Comparison of ENCODE assay signal across 8 mouse cellular contexts in the genomic region with DNA sequence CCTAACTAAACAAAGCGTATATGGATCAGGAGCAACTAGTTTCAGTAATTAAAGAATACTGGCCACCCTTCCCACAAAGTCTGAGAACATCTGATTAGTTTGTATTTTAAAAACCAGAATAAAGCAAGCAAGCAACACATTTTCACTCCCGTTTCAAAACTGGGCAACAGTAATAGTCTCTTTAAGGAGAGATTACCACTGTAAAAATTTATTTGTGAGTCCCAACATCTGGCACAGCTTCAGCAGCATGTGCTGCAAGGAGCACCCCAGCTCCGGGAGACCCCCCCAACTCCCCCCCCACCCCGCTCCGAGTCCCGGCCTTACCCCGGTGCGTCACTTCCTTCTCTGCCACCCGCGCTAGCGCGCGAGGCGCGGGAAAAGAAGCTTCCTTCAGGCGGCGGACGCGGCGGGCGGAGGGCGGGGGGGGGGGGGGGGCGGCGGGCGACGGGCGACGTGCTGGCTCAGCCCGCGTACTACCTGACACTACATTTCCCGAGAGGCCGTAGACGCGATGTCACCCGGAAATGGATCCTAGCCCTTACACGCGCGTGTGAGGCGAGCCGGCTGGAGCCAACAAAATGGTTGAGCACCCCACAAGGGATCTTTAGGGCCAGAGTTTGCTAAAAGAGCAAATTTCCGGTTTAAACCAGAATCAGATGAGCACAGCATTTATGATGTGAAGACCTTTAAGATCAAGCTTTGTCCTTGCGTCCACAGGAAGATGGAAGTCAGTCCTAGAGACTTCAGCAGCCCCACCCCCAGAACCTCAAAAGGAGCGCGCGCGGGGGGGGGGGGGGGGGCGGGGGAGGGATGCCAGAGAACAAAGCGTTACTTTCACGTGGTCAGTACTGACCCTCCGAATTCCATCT. TPM values are rescaled to one million over a fixed set of nuclear protein-coding genes. Genes with fewer than 3 reads are reported as not detected.
DNase-seq lines count a peak whose midpoint lies in the region; ATAC-seq lines count a peak whose summit lies in the region.

No protein-coding gene starts in this region.

- H3K27me3 ChIP-seq in hindbrain, embryonic 15.5 days = no peaks in the 10 kb centered on the region

- H3K36me3 ChIP-seq in hindbrain, embryonic 15.5 days = 0 out of 2 replicates have a peak, but pooled peaks cover 3% of the 10 kb centered on the region

- peak overlapping the region; percentile 62 for H3K4me2 ChIP-seq in hindbrain, embryonic 15.5 days

- H3K27ac ChIP-seq in hindbrain, embryonic 15.5 days (replicated peaks) = peak overlapping the region; percentile 89

- H3K9me3 ChIP-seq in hindbrain, embryonic 15.5 days = no peaks in the 10 kb centered on the region

- peak overlapping the region; percentile 47 for H3K4me3 ChIP-seq in hindbrain, embryonic 15.5 days

- ATAC-seq in hindbrain, embryonic 15.5 days (ENCODE audit: low FRiP score, low read depth) = peak; percentile 98

- 1% methylated on average over 23 of the region's 50 CpGs for WGBS in hindbrain, embryonic 15.5 days

- peak; percentile 70 for DNase-seq in R1 (ENCODE audit: low read depth, low spot score)
- DNase-seq in cerebellum, postnatal 25 days = peak; percentile 82 to 85
- DNase-seq in frontal cortex, postnatal 36 days (ENCODE audit: low spot score in 2 of 2) = peak; percentile 81 to 85
- peak; percentile 72 for DNase-seq in left cerebral cortex, adult 11 months (ENCODE audit: low spot score)
- DNase-seq in lung, postnatal 36 days = peak; percentile 94
- peak; percentile 87 for DNase-seq in retina, embryonic 14.5 days (ENCODE audit: low spot score)
- peak; percentile 66 to 85 for DNase-seq in thymus, postnatal 36 days

- H3K4me1 ChIP-seq in hindbrain, embryonic 15.5 days (replicated peaks) = peaks cover 26% of the 10 kb centered on the region

- H3K9ac ChIP-seq in hindbrain, embryonic 15.5 days = peak overlapping the region; percentile 31

RNA-seq across cellular contexts. Expression of a gene that starts 13.6 kb away (rescaled TPM):
- not detected in 2 replicates for polyA plus RNA-seq in hindbrain, embryonic 15.5 days (2015; fragmentation: Nextera tagmentation; extraction: Ambion mirVana)

Comparison
In these comparisons a context has a peak if more than half of its experiments do, and no peak if none do; other contexts are left out.
1. Peak in every context shown above with its lines: DNase-seq, ATAC-seq, H3K4me3 ChIP-seq and H3K27ac ChIP-seq.